Mouse (Mus musculus) brain, embryonic 14.5 days (tissue): Measurements from ENCODE around the gene Ndufs5.

Experiments used
- CTCF ChIP-seq: fragments of 200-500 bp; IDR thresholded peaks from 2 replicates; pipeline ENCODE4 v1.5.1; 2012; ENCODE audit warnings: inconsistent platforms, mild to moderate bottlenecking, moderate library complexity, borderline replicate concordance; ENCODE audit not compliant: insufficient read depth, insufficient read length; ENCODE audit errors: extremely low read depth
- POLR2A ChIP-seq: fragments of 200-500 bp; IDR thresholded peaks from 2 replicates; pipeline ENCODE4 v1.6.1; 2012; ENCODE audit warnings: mild to moderate bottlenecking, inconsistent platforms, borderline replicate concordance; ENCODE audit not compliant: poor library complexity, insufficient read depth, insufficient read length, severe bottlenecking; ENCODE audit errors: extremely low read depth

DNA sequence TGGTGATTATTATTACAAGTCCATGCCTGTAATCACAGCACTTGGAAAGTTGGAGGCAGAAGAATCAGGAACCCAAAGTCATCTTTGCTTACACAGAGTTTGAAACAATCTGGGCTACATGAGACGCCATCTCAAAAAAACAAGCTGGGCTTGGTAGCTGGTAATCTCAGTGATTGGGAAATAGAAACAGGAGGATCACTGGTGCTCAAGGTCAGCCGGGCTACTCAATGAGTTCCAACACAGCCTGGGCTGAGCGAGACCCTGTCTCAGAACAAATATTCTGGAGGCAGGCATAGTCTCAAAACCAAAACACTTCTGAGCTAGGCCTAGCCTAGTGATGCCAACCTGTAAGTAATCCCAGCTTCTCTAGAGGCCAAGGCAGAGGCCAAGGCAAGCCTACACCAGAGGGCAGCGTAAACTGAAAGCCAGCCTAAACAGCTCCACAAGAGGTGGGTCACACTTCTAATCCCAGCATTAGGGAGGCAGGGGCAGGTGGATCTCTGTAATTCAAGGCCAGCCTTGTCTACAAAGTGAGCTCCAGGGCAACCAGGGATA is 27.3 kb upstream of the Ndufs5 start:
- TF ChIP-seq CTCF (no peak), POLR2A (no peak)
